Mouse (Mus musculus): ENCODE results near the gene Gm45837. TPM values are rescaled to one million over a fixed set of nuclear protein-coding genes. Genes with fewer than 3 reads are reported as not detected.

Gene Gm45837
- polyA plus RNA-seq, 1 experiment from 2014 or later: not detected

- Histone ChIP-seq H3K27me3 (peaks cover 60% of the 10 kb centered on the region), H3K4me1 (peaks cover 39% of the 10 kb centered on the region), H3K36me3 (no peaks in the 10 kb centered on the region), H3K4me3 (no peak overlapping the region), H3K9me3 (no peaks in the 10 kb centered on the region), H3K4me2 (replicated peaks) (peak overlapping the region; percentile 40), H3K27ac (replicated peaks) (no peak overlapping the region), H3K9ac (replicated peaks) (no peak overlapping the region)
- WGBS: 5% methylated on average over 27 of the region's 27 CpGs
- ATAC-seq (ENCODE audit: low FRiP score, low read depth): no peak
Observed at GRCm38 (mm10) chr7:101419013-101419770, 8.5 kb downstream of the Gm45837 start.

- Histone ChIP-seq H3K9ac (replicated peaks) (peak within 1 kb of the TSS; percentile 41; the same call in 1 of the 2 replicates), H3K36me3 (no peaks in the 10 kb centered on the region), H3K4me1 (peaks cover 24% of the 10 kb centered on the region), H3K27ac (replicated peaks) (peak within 1 kb of the TSS; percentile 35; the same call in 1 of the 2 replicates), H3K9me3 (no peaks in the 10 kb centered on the region), H3K4me3 (peak within 1 kb of the TSS; percentile 25), H3K4me2 (replicated peaks) (peak within 1 kb of the TSS; percentile 42), H3K27me3 (peaks cover 59% of the 10 kb centered on the region)
- peak; percentile 42; the same call in 1 of the 2 replicates for ATAC-seq (ENCODE audit: low FRiP score, low read depth)
- 10% methylated on average over 6 of the region's 6 CpGs for WGBS
Observed at GRCm38 (mm10) chr7:101421529-101421928, 10.8 kb downstream of the Gm45837 start, which contains the start of gene Pde2a. Gene Pde2a, plus strand, starts transcription at chr7:101421691.

DNA sequence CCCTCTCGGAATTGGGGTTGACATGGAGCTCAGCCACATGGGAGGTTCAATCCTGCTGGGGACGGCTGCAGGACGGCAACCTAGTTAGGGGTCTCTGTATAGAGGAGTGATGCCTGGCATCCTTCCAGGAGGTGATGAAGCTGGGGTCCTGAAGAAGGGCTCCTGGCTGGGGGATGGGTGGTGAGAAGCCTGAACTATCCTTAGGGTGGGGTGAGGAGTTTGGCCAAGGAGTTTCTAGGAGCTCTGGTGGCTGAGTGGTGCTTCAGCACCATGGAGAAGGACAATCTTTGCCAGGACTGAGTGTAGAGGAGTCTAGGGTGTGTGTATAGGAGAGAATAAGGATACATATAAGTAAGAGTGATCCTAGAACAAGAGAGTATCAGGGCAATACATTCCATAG lies 11.4 kb downstream of the Gm45837 start:
- no peak for ATAC-seq (ENCODE audit: low FRiP score, low read depth)
- no peaks in the 10 kb centered on the region for H3K9me3 ChIP-seq
- H3K4me3 ChIP-seq: peak overlapping the region; percentile 25
- no peaks in the 10 kb centered on the region for H3K36me3 ChIP-seq
- H3K27me3 ChIP-seq: peaks cover 56% of the 10 kb centered on the region
- H3K4me2 ChIP-seq (replicated peaks): peak overlapping the region; percentile 42
- H3K9ac ChIP-seq (replicated peaks): peak overlapping the region; percentile 41; the same call in 1 of the 2 replicates
- H3K27ac ChIP-seq (replicated peaks): peak overlapping the region; percentile 35; the same call in 1 of the 2 replicates
- WGBS: 21% methylated on average over 3 of the region's 3 CpGs
- H3K4me1 ChIP-seq: peaks cover 27% of the 10 kb centered on the region

GRCm38 (mm10) chr7:101422646-101423045 lies 12.0 kb downstream of the Gm45837 start:
- Histone ChIP-seq H3K4me2 (replicated peaks) (no peak overlapping the region), H3K4me1 (peaks cover 29% of the 10 kb centered on the region), H3K27ac (replicated peaks) (no peak overlapping the region), H3K4me3 (no peak overlapping the region), H3K9ac (replicated peaks) (no peak overlapping the region), H3K9me3 (no peaks in the 10 kb centered on the region), H3K27me3 (peaks cover 50% of the 10 kb centered on the region), H3K36me3 (no peaks in the 10 kb centered on the region)
- ATAC-seq (ENCODE audit: low FRiP score, low read depth): no peak
- WGBS: 83% methylated on average over 8 of the region's 8 CpGs

- Histone ChIP-seq H3K9me3 (no peaks in the 10 kb centered on the region), H3K27ac (replicated peaks) (no peak overlapping the region), H3K27me3 (peaks cover 39% of the 10 kb centered on the region), H3K36me3 (no peaks in the 10 kb centered on the region), H3K4me2 (replicated peaks) (no peak overlapping the region), H3K4me1 (peaks cover 27% of the 10 kb centered on the region), H3K9ac (replicated peaks) (no peak overlapping the region), H3K4me3 (no peak overlapping the region)
- ATAC-seq (ENCODE audit: low FRiP score, low read depth): no peak
- WGBS: 85% methylated on average over 6 of the region's 6 CpGs
Observed at GRCm38 (mm10) chr7:101423970-101424369, 13.3 kb downstream of the Gm45837 start.

DNA sequence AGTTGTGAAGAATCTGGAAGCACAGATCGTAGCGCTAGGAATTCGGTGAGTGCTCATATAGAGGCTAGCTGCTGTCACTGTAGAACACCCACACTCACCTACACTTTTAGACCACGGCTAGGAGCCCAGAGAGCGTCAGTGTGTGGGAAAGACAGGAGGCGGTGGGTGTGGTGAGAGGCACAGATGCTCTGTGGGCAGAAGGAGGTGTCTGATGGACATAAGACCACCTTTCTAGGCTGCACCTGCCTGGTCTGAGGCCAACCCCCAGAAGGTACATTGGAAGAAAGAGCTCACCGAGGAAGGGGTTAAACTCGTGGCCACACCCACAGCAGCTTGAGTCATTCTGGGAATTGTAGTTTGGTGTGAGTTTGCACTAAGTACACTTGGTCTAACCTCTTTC lies 16.0 kb downstream of the Gm45837 start:
- no peak for ATAC-seq (ENCODE audit: low FRiP score, low read depth)
- H3K4me1 ChIP-seq: peaks cover 13% of the 10 kb centered on the region
- H3K27ac ChIP-seq (replicated peaks): peak overlapping the region; percentile 49
- H3K4me2 ChIP-seq (replicated peaks): no peak overlapping the region
- 72% methylated on average over 8 of the region's 8 CpGs for WGBS
- H3K36me3 ChIP-seq: no peaks in the 10 kb centered on the region
- H3K27me3 ChIP-seq: peaks cover 14% of the 10 kb centered on the region; the same call in 1 of the 2 replicates
- no peaks in the 10 kb centered on the region for H3K9me3 ChIP-seq
- no peak overlapping the region for H3K9ac ChIP-seq (replicated peaks)
- H3K4me3 ChIP-seq: no peak overlapping the region

DNA sequence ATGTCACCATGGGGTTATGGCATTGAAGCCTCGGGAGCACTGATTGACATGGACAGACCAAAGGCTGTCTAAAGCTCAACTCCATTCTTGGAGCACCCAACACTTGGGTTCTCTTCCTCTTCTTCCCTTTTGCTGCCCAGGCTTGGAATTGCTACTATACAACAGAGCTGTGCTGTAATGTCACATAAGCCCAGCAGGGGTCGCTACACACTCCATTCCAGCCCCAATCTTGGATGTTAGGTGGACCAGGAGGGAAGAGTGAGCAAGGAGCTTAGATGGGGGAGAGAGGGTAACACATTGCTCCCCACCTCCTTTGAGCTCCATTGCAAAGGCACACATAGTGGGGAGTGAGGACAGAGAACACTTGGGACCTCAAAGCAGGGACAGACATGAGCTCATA lies 17.1 kb downstream of the Gm45837 start:
- no peaks in the 10 kb centered on the region for H3K36me3 ChIP-seq
- no peak overlapping the region for H3K27ac ChIP-seq (replicated peaks)
- H3K27me3 ChIP-seq: peaks cover 9% of the 10 kb centered on the region; the same call in 1 of the 2 replicates
- no peak overlapping the region for H3K9ac ChIP-seq (replicated peaks)
- WGBS: 10% methylated on average over 2 of the region's 2 CpGs
- H3K9me3 ChIP-seq: no peaks in the 10 kb centered on the region
- no peak overlapping the region for H3K4me3 ChIP-seq
- no peak for ATAC-seq (ENCODE audit: low FRiP score, low read depth)
- peaks cover 5% of the 10 kb centered on the region for H3K4me1 ChIP-seq
- H3K4me2 ChIP-seq (replicated peaks): no peak overlapping the region

- 0 out of 2 replicates have a peak, but pooled peaks have one; percentile 41 for ATAC-seq (ENCODE audit: low FRiP score, low read depth)
- WGBS: 67% methylated on average over 6 of the region's 6 CpGs
- H3K4me1 ChIP-seq: no peaks in the 10 kb centered on the region; the same call in 1 of the 2 replicates
Observed at GRCm38 (mm10) chr7:101435038-101435437, 24.4 kb downstream of the Gm45837 start.

GRCm38 (mm10) chr7:101437876-101438275 lies 27.2 kb downstream of the Gm45837 start:
- Histone ChIP-seq H3K9ac (replicated peaks) (no peak overlapping the region), H3K27me3 (no peaks in the 10 kb centered on the region), H3K4me1 (peaks cover under 1% of the 10 kb centered on the region; the same call in 1 of the 2 replicates), H3K4me2 (replicated peaks) (no peak overlapping the region), H3K36me3 (no peaks in the 10 kb centered on the region), H3K9me3 (no peaks in the 10 kb centered on the region), H3K4me3 (no peak overlapping the region), H3K27ac (replicated peaks) (no peak overlapping the region)
- no peak for ATAC-seq (ENCODE audit: low FRiP score, low read depth)
- WGBS: 32% methylated on average over 1 of the region's 1 CpGs

More at GRCm38 (mm10) chr7:101435038-101435437, 24.4 kb downstream of the Gm45837 start:
- Histone ChIP-seq H3K36me3 (no peaks in the 10 kb centered on the region), H3K4me3 (no peak overlapping the region), H3K27ac (replicated peaks) (no peak overlapping the region), H3K4me2 (replicated peaks) (no peak overlapping the region), H3K9me3 (no peaks in the 10 kb centered on the region), H3K27me3 (no peaks in the 10 kb centered on the region), H3K9ac (replicated peaks) (no peak overlapping the region)

DNA sequence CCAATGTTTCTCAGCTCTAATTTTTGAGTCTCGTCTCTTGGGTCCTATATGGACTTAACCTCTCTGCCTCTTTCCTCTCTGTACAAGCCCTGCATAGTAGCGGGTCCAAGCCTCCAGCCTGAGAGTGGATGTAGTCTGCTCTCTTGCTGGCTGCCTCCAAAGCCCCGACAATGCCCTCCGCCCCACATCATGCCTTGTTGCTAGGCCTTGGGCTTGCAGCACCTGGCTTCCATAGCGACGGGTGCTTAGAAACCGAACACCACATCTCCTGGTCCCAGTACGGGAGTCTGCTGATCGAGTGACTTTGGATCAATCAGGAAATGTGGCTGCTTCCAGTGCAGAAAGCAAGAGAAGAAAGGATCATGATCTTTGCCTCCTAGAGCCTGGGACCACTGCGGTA lies 32.4 kb downstream of the Gm45837 start:
- Histone ChIP-seq H3K4me3 (no peak overlapping the region), H3K27ac (replicated peaks) (no peak overlapping the region), H3K36me3 (no peaks in the 10 kb centered on the region), H3K27me3 (peaks cover 4% of the 10 kb centered on the region; the same call in 1 of the 2 replicates), H3K9ac (replicated peaks) (no peak overlapping the region; the same call in 1 of the 2 replicates), H3K4me1 (0 out of 2 replicates have a peak, but pooled peaks cover 4% of the 10 kb centered on the region), H3K4me2 (replicated peaks) (no peak overlapping the region), H3K9me3 (no peaks in the 10 kb centered on the region)
- WGBS: 62% methylated on average over 10 of the region's 10 CpGs
- no peak for ATAC-seq (ENCODE audit: low FRiP score, low read depth)

- H3K4me1 ChIP-seq: 0 out of 2 replicates have a peak, but pooled peaks cover 4% of the 10 kb centered on the region
- no peak overlapping the region for H3K27ac ChIP-seq (replicated peaks)
- no peaks in the 10 kb centered on the region for H3K36me3 ChIP-seq
- no peak overlapping the region for H3K4me3 ChIP-seq
- no peak overlapping the region for H3K4me2 ChIP-seq (replicated peaks)
- peaks cover 9% of the 10 kb centered on the region; the same call in 1 of the 2 replicates for H3K27me3 ChIP-seq
- no peak for ATAC-seq (ENCODE audit: low FRiP score, low read depth)
- H3K9ac ChIP-seq (replicated peaks): no peak overlapping the region
- no peaks in the 10 kb centered on the region for H3K9me3 ChIP-seq
- WGBS: 89% methylated on average over 4 of the region's 4 CpGs
Observed at GRCm38 (mm10) chr7:101444211-101444610, 33.5 kb downstream of the Gm45837 start.

GRCm38 (mm10) chr7:101449855-101450254 lies 39.2 kb downstream of the Gm45837 start:
- no peaks in the 10 kb centered on the region for H3K9me3 ChIP-seq
- peaks cover 4% of the 10 kb centered on the region; the same call in 1 of the 2 replicates for H3K4me1 ChIP-seq
- H3K4me3 ChIP-seq: no peak overlapping the region
- H3K27me3 ChIP-seq: peaks cover 45% of the 10 kb centered on the region
- 43% methylated on average over 3 of the region's 3 CpGs for WGBS
- H3K36me3 ChIP-seq: no peaks in the 10 kb centered on the region
- ATAC-seq (ENCODE audit: low FRiP score, low read depth): no peak
- no peak overlapping the region for H3K9ac ChIP-seq (replicated peaks)
- no peak overlapping the region for H3K4me2 ChIP-seq (replicated peaks)
- no peak overlapping the region for H3K27ac ChIP-seq (replicated peaks)

All from midbrain, embryonic 12.5 days (tissue).